Mouse (Mus musculus) cortical plate, adult 2 months (tissue): ENCODE results near the gene Kifc3.

Experiments
- CTCF ChIP-seq: fragments of 200-500 bp; IDR thresholded peaks from 2 replicates; pipeline ENCODE4 v1.5.1; 2011; ENCODE audit warnings: mild to moderate bottlenecking, control low read depth, low read length; ENCODE audit not compliant: insufficient read depth; ENCODE audit errors: extremely low read depth
- POLR2A ChIP-seq: fragments of 200-500 bp; IDR thresholded peaks from 2 replicates; pipeline ENCODE4 v1.6.1; 2011; ENCODE audit warnings: mild to moderate bottlenecking, low read length, control low read depth; ENCODE audit not compliant: insufficient read depth; ENCODE audit errors: extremely low read depth

DNA sequence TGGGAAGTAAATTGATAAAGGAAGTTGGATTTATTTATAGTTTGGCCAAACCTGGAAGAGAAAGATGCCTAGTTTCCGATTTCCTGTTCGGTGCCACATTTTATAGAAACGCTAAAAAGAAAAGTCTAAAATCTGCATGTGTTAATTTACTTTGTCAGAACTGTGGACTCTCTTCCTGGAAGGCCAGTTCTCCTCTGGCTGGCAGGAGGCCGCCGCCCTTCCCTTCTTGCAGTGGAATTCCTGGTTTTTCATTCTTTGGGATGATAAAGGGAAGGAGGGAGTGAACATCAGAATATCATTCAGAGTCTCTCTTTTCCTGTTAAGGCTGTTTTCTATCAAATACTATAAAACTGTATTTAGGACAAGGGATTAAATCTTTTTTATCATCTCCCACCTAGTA lies 15.0 kb downstream of the Kifc3 start:
- TF ChIP-seq POLR2A (no peak), CTCF (no peak)
